Mouse (Mus musculus) kidney, adult 2 months (tissue): ENCODE results near the gene Grin2b. TPM values are rescaled to one million over a fixed set of nuclear protein-coding genes. Genes with fewer than 3 reads are reported as not detected.

ENCODE experiments used
- DNase-seq: peaks from one replicate; pipeline ENCODE4 v3.0.0; 2021
- H3K27ac ChIP-seq: fragments of 200-500 bp; 2 replicates; pipeline ENCODE4 v1.5.1; 2012; ENCODE audit warnings: low read depth, low read length, control low read depth, inconsistent platforms; ENCODE audit not compliant: insufficient read depth
- H3K27me3 ChIP-seq: fragments of 200-500 bp; replicated peaks from 2 replicates; pipeline ENCODE4 v1.6.1; 2012; ENCODE audit warnings: mild to moderate bottlenecking, moderate library complexity, low read length, inconsistent platforms; ENCODE audit not compliant: control insufficient read depth, insufficient read depth
- H3K36me3 ChIP-seq: fragments of 200-500 bp; 2 replicates; pipeline ENCODE4 v1.6.1; 2012; ENCODE audit warnings: mild to moderate bottlenecking, moderate library complexity, low read length, inconsistent platforms; ENCODE audit not compliant: control insufficient read depth, insufficient read depth
- H3K4me1 ChIP-seq: fragments of 200-500 bp; 2 replicates; pipeline ENCODE4 v1.6.1; 2011; ENCODE audit warnings: low read length; ENCODE audit not compliant: control insufficient read depth, insufficient read depth
- H3K4me3 ChIP-seq: fragments of 200-500 bp; 2 replicates; pipeline ENCODE4 v1.5.1; 2011; ENCODE audit warnings: mild to moderate bottlenecking, low read depth, low read length, control low read depth; ENCODE audit not compliant: insufficient read depth
- CTCF ChIP-seq: fragments of 200-500 bp; conservative IDR thresholded peaks from 2 replicates; pipeline ENCODE4 v1.5.1; 2011; ENCODE audit warnings: low read depth, mild to moderate bottlenecking, control low read depth, low read length, moderate library complexity, mixed read lengths; ENCODE audit not compliant: insufficient read depth, insufficient read length
- POLR2A ChIP-seq: fragments of 200-500 bp; IDR thresholded peaks from one replicate; pipeline ENCODE4 v1.6.1; 2011; ENCODE audit warnings: low read depth, low read length, control low read depth
- WGBS: fragments of 180-500 bp; shearing (Covaris S2); methylation state at CpG from one replicate; pipeline ENCODE4 v1.1.7; 2018; 5-methylcytosine and 5-hydroxymethylcytosine counted together
- polyA plus RNA-seq: library from polyadenylated mRNA; depleted of rRNA; stranded (reverse); fragments of >200 nt; gene quantifications from 2 replicates; pipeline ENCODE4 v1.2.3, GENCODE M21; 2012

Grin2b gene
- polyA plus RNA-seq, 1 experiment = not detected

GRCm38 (mm10) chr6:136150064-136150463, 23.2 kb downstream of the Grin2b start:
- Histone ChIP-seq H3K4me3 (no peak overlapping the region), H3K27me3 (no peaks in the 10 kb centered on the region), H3K36me3 (no peaks in the 10 kb centered on the region), H3K27ac (no peak overlapping the region), H3K4me1 (no peaks in the 10 kb centered on the region)
- DNase-seq = peak; percentile 23
- TF ChIP-seq POLR2A (no peak), CTCF (no peak)
- WGBS = 46% methylated on average over 6 of the region's 6 CpGs

GRCm38 (mm10) chr6:136139967-136140366, 33.3 kb downstream of the Grin2b start:
- no peak for DNase-seq
- 71% methylated on average over 6 of the region's 6 CpGs for WGBS

GRCm38 (mm10) chr6:136130456-136130855, 42.9 kb downstream of the Grin2b start:
- TF ChIP-seq CTCF (peak; percentile 54), POLR2A (no peak)
- 10% methylated on average over 10 of the region's 10 CpGs for WGBS

More at GRCm38 (mm10) chr6:136139967-136140366, 33.3 kb downstream of the Grin2b start:
- Histone ChIP-seq H3K27me3 (no peaks in the 10 kb centered on the region), H3K27ac (no peak overlapping the region), H3K4me3 (no peak overlapping the region), H3K4me1 (no peaks in the 10 kb centered on the region), H3K36me3 (no peaks in the 10 kb centered on the region)
- TF ChIP-seq CTCF (no peak), POLR2A (no peak)

GRCm38 (mm10) chr6:136122593-136122992, 50.7 kb downstream of the Grin2b start:
- TF ChIP-seq POLR2A (no peak), CTCF (no peak)
- Histone ChIP-seq H3K36me3 (no peaks in the 10 kb centered on the region), H3K27me3 (no peaks in the 10 kb centered on the region), H3K27ac (no peak overlapping the region), H3K4me3 (no peak overlapping the region), H3K4me1 (no peaks in the 10 kb centered on the region)
- 86% methylated on average over 3 of the region's 3 CpGs for WGBS
- DNase-seq = no peak

More at GRCm38 (mm10) chr6:136130456-136130855, 42.9 kb downstream of the Grin2b start:
- H3K4me1 ChIP-seq = no peaks in the 10 kb centered on the region
- no peaks in the 10 kb centered on the region for H3K36me3 ChIP-seq
- H3K27me3 ChIP-seq = no peaks in the 10 kb centered on the region
- no peak overlapping the region for H3K4me3 ChIP-seq
- no peak overlapping the region for H3K27ac ChIP-seq
- peak; percentile 51 for DNase-seq

GRCm38 (mm10) chr6:136117390-136117789, 55.9 kb downstream of the Grin2b start:
- no peaks in the 10 kb centered on the region for H3K27me3 ChIP-seq
- TF ChIP-seq POLR2A = no peak
- 0 out of 2 replicates have a peak, but pooled peaks have one; percentile 19 for TF ChIP-seq CTCF
- no peak for DNase-seq
- WGBS = 88% methylated on average over 3 of the region's 3 CpGs
- no peak overlapping the region for H3K27ac ChIP-seq
- no peaks in the 10 kb centered on the region for H3K4me1 ChIP-seq
- no peaks in the 10 kb centered on the region for H3K36me3 ChIP-seq
- no peak overlapping the region for H3K4me3 ChIP-seq

- DNase-seq = no peak
- Histone ChIP-seq H3K27me3 (no peaks in the 10 kb centered on the region; the same call in 1 of the 2 replicates), H3K4me1 (no peaks in the 10 kb centered on the region), H3K36me3 (no peaks in the 10 kb centered on the region), H3K4me3 (no peak overlapping the region), H3K27ac (no peak overlapping the region)
- WGBS = 72% methylated on average over 6 of the region's 6 CpGs
- TF ChIP-seq CTCF (no peak), POLR2A (no peak)
These were observed 59.5 kb downstream of the Grin2b start for GRCm38 (mm10) chr6:136113639-136114410.

GRCm38 (mm10) chr6:136109172-136109571, 64.1 kb downstream of the Grin2b start:
- H3K27ac ChIP-seq = no peak overlapping the region
- H3K36me3 ChIP-seq = no peaks in the 10 kb centered on the region
- TF ChIP-seq CTCF (no peak), POLR2A (no peak)
- 48% methylated on average over 6 of the region's 6 CpGs for WGBS
- H3K4me3 ChIP-seq = no peak overlapping the region
- no peaks in the 10 kb centered on the region; the same call in 1 of the 2 replicates for H3K27me3 ChIP-seq
- no peak for DNase-seq
- H3K4me1 ChIP-seq = no peaks in the 10 kb centered on the region
